Mouse (Mus musculus): ENCODE data around the gene Kif21a.

Kif21a gene

DNA sequence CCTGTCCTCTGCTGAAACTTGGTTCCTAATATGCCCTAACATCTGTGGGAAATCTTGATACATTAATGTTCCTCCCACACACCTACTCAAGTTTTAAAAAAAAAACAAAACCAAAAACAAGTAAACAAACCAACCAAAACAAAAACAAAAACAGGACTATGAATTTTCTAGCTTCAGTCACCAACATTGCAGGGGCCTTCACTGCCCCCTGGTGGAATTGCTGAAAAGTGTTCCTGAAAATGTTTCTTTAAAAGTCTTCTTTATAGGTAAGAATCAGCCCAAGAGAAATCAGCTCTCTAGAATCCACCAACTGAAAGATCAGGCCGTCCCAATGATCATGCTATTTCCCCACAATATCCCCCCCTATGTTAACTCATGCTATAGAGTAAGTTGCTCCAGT, 120.7 kb downstream of the Kif21a start:
- DNase-seq = no peak

DNA sequence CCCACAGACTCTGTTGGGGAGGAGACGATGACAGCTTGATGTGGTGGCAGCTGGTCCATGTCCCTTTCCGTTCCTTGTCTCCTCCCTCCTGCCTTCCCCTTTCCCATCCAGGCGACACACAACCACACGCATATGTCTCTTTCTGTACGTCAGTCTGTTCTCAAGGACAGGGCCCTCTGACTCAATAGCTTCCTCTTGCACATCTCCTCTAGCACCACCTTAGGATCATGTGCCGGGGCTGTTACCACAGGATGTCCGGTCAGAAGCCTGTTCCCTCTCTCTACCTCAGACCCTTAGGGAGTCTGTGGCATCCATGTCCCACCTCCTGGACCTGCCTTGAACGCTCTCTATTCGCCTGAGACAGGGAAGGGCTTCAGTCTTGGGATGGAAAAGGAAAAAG, 153.3 kb downstream of the Kif21a start:
- no peak for DNase-seq

DNA sequence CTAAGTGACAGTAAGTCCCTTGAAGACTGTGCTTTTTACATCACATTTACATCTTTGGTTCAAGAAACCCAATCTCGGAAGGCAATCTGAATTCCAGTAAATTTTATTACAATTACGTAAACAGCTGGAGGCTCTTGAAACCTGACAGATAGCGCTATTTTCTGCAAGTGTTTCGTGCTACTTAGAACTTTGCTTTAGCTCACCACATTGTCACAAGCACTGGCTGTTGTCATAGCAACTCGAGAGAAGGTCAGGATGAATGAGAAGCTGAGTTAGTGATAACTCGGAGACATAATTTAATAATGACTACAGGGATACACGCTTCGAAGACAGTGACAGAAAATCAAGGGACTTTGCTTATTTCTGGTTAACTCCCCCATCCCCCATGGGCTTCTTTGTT, 162.3 kb downstream of the Kif21a start:
- DNase-seq = no peak

Data from kidney, adult 8-10 months (tissue).